Mouse (Mus musculus) limb, embryonic 15.5 days (tissue): Measurements from ENCODE around the gene Srrd. TPM values are rescaled to one million over a fixed set of nuclear protein-coding genes. Genes with fewer than 3 reads are reported as not detected.

ENCODE experiments used
- ATAC-seq: fragments of 200-750 bp; cut with Nextera tagmentation; 2 replicates; pipeline ENCODE4 v1.8.0; 2017; ENCODE audit warnings: low read depth, moderate TSS enrichment; ENCODE audit not compliant: insufficient number of reproducible peaks, low FRiP score, low TSS enrichment
- H3K27ac ChIP-seq: fragments of 300-500 bp; sonication (generic); 2 replicates; pipeline ENCODE4 v1.5.1; 2015; ENCODE audit warnings: moderate library complexity, mild to moderate bottlenecking, inconsistent platforms
- H3K27me3 ChIP-seq: fragments of 300-500 bp; sonication (generic); 2 replicates; pipeline ENCODE4 v1.6.1; 2015; ENCODE audit warnings: inconsistent platforms
- H3K36me3 ChIP-seq: fragments of 300-500 bp; sonication (generic); 2 replicates; pipeline ENCODE4 v1.6.1; 2015; ENCODE audit warnings: inconsistent platforms
- H3K4me1 ChIP-seq: fragments of 300-500 bp; sonication (generic); 2 replicates; pipeline ENCODE4 v1.6.1; 2015; ENCODE audit warnings: inconsistent platforms
- H3K4me2 ChIP-seq: fragments of 300-500 bp; sonication (generic); 2 replicates; pipeline ENCODE4 v1.6.1; 2015; ENCODE audit warnings: mild to moderate bottlenecking, inconsistent platforms
- H3K4me3 ChIP-seq: fragments of 300-500 bp; sonication (generic); 2 replicates; pipeline ENCODE4 v1.5.1; 2015; ENCODE audit warnings: mild to moderate bottlenecking, inconsistent platforms
- H3K9ac ChIP-seq: fragments of 300-500 bp; sonication (generic); 2 replicates; pipeline ENCODE4 v1.6.1; 2015; ENCODE audit warnings: inconsistent platforms
- H3K9me3 ChIP-seq: fragments of 300-500 bp; sonication (generic); 2 replicates; pipeline ENCODE4 v1.6.1; 2016; ENCODE audit warnings: inconsistent platforms
- WGBS: fragments of 180-500 bp; shearing (Covaris S2); methylation state at CpG from one replicate; pipeline ENCODE4 v1.1.7; 2015; 5-methylcytosine and 5-hydroxymethylcytosine counted together
- polyA plus RNA-seq: library from polyadenylated mRNA; unstranded; fragments of >200 nt; fragmentation: Nextera tagmentation; extraction: Ambion mirVana; gene quantifications from 2 replicates; pipeline ENCODE4 v1.2.1, GENCODE M21; 2015

Srrd gene
- polyA plus RNA-seq, 1 experiment from 2014 or later = 37.8 TPM

DNA sequence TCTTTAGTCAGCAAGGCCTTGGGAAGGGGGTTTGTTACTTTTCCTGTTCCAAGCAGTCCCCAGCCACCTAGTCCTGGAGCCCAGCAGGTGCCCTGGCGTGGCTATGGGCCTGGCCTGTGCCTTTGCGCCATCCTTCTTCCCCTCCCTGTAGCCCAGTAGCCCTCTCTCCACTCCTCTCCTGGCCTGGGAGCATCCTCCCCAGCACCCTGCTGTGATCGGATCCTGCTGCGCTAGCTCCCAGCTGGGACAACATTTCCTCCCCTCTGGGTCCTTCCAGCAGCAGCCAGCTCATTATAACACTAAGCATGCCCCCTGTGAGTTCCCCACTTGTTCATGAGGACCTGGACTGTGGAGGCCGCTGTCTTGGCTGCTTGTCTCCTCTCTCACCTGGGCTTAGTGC is 37.0 kb downstream of the Srrd start:
- ATAC-seq = no peak
- 86% methylated on average over 5 of the region's 5 CpGs for WGBS
- peaks cover 43% of the 10 kb centered on the region for H3K36me3 ChIP-seq
- H3K27me3 ChIP-seq = no peaks in the 10 kb centered on the region
- H3K9ac ChIP-seq = no peak overlapping the region
- H3K4me2 ChIP-seq = no peak overlapping the region
- no peak overlapping the region for H3K27ac ChIP-seq
- H3K9me3 ChIP-seq = no peaks in the 10 kb centered on the region
- no peak overlapping the region for H3K4me3 ChIP-seq
- H3K4me1 ChIP-seq = 0 out of 2 replicates have a peak, but pooled peaks cover 3% of the 10 kb centered on the region

DNA sequence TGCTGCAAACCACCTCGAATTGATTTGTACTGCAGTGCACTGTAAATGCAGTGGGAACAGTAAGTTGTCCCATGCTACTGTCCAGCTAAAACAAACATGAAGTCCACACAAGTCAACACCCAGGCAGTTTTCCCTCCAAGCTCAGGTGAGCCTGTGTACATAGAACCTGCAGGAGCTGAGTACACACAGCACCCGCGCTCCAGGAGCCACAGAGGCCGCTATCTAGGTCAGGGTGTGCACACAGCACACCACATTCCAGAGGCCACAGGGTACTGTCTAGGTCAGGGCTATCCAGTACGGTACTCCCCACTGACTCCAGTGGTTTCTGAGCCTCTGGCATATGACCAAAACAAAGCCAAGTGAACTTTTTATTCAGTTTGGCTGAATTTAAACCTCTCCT is 40.5 kb downstream of the Srrd start:
- H3K9ac ChIP-seq = no peak overlapping the region
- peaks cover 9% of the 10 kb centered on the region for H3K36me3 ChIP-seq
- H3K4me1 ChIP-seq = 0 out of 2 replicates have a peak, but pooled peaks cover 3% of the 10 kb centered on the region
- no peak overlapping the region for H3K4me3 ChIP-seq
- no peak overlapping the region for H3K4me2 ChIP-seq
- no peak for ATAC-seq
- no peaks in the 10 kb centered on the region for H3K27me3 ChIP-seq
- no peak overlapping the region for H3K27ac ChIP-seq
- H3K9me3 ChIP-seq = no peaks in the 10 kb centered on the region
- WGBS = 90% methylated on average over 5 of the region's 5 CpGs

DNA sequence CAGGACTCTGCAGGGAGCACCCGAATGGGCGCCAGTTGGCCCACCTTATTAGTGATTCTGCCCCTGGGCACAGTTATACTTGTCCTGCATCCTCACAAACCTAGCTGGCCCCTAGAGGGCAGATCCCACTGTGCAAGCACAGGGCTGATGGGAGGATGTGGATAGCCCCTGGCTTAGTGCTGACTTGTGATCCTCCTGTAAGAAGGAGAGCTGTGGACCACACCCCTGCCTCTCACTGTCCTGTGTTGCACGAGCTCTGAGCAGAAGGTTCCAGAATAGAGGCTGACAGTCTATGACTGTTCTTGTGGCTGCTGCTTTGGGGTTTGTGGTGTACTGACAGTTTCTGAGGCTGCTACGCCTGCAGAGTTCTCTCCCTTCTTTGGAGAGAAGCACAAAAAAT is 41.1 kb downstream of the Srrd start:
- ATAC-seq = no peak
- Histone ChIP-seq H3K9me3 (no peaks in the 10 kb centered on the region), H3K4me1 (peaks cover 7% of the 10 kb centered on the region), H3K36me3 (peaks cover 9% of the 10 kb centered on the region), H3K4me2 (no peak overlapping the region), H3K9ac (no peak overlapping the region), H3K27ac (no peak overlapping the region), H3K27me3 (no peaks in the 10 kb centered on the region), H3K4me3 (no peak overlapping the region)
- 81% methylated on average over 4 of the region's 4 CpGs for WGBS

- H3K9ac ChIP-seq = no peak overlapping the region
- WGBS = 93% methylated on average over 6 of the region's 6 CpGs
Measured at GRCm38 (mm10) chr5:112300721-112301308, 42.0 kb downstream of the Srrd start.

GRCm38 (mm10) chr5:112300112-112300511 is 42.7 kb downstream of the Srrd start:
- H3K36me3 ChIP-seq = no peaks in the 10 kb centered on the region
- H3K9ac ChIP-seq = no peak overlapping the region
- H3K27me3 ChIP-seq = no peaks in the 10 kb centered on the region
- WGBS = 83% methylated on average over 2 of the region's 2 CpGs
- H3K9me3 ChIP-seq = no peaks in the 10 kb centered on the region
- H3K27ac ChIP-seq = no peak overlapping the region
- no peak overlapping the region for H3K4me2 ChIP-seq
- H3K4me3 ChIP-seq = no peak overlapping the region
- H3K4me1 ChIP-seq = peaks cover 11% of the 10 kb centered on the region
- ATAC-seq = no peak

More at GRCm38 (mm10) chr5:112300721-112301308, 42.0 kb downstream of the Srrd start:
- Histone ChIP-seq H3K4me3 (no peak overlapping the region), H3K27me3 (no peaks in the 10 kb centered on the region), H3K36me3 (peaks cover under 1% of the 10 kb centered on the region; the same call in 1 of the 2 replicates), H3K27ac (no peak overlapping the region), H3K9me3 (no peaks in the 10 kb centered on the region), H3K4me1 (peaks cover 8% of the 10 kb centered on the region), H3K4me2 (no peak overlapping the region)
- no peak for ATAC-seq

DNA sequence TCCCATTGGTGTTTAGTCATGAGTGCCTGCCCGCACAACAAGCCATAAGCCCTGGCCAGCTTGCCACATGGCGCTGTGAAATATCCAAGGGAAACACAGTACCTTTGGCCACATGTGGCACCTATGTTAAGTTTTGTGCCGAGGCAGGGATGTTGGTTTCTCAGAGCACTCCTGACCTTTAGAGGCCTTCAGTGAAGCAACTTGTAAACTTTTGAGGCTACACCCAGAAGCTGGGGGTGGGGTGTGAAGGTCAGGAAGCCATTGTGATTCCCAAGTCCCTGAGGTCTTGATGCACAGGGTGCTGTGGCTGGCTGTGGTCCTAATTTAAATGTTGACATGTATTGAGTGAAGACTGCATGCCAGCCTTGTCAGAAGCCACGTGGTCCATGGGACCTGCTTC is 43.4 kb downstream of the Srrd start:
- H3K4me3 ChIP-seq = no peak overlapping the region
- H3K27ac ChIP-seq = no peak overlapping the region
- no peaks in the 10 kb centered on the region for H3K36me3 ChIP-seq
- no peak overlapping the region for H3K9ac ChIP-seq
- 82% methylated on average over 4 of the region's 4 CpGs for WGBS
- peaks cover 18% of the 10 kb centered on the region for H3K4me1 ChIP-seq
- no peaks in the 10 kb centered on the region for H3K9me3 ChIP-seq
- no peak for ATAC-seq
- no peak overlapping the region for H3K4me2 ChIP-seq
- no peaks in the 10 kb centered on the region for H3K27me3 ChIP-seq

- Histone ChIP-seq H3K9ac (no peak overlapping the region), H3K27ac (peak overlapping the region; percentile 33; the same call in 1 of the 2 replicates), H3K9me3 (no peaks in the 10 kb centered on the region), H3K4me2 (no peak overlapping the region), H3K36me3 (no peaks in the 10 kb centered on the region), H3K4me3 (no peak overlapping the region), H3K4me1 (peaks cover 21% of the 10 kb centered on the region), H3K27me3 (no peaks in the 10 kb centered on the region)
- peak; percentile 52; the same call in 1 of the 2 replicates for ATAC-seq
- WGBS = 86% methylated on average over 12 of the region's 12 CpGs
Measured at GRCm38 (mm10) chr5:112298226-112298988, 44.4 kb downstream of the Srrd start.

- peaks cover 22% of the 10 kb centered on the region for H3K4me1 ChIP-seq
- no peak overlapping the region for H3K4me3 ChIP-seq
- H3K27me3 ChIP-seq = no peaks in the 10 kb centered on the region
- no peak for ATAC-seq
- H3K36me3 ChIP-seq = no peaks in the 10 kb centered on the region
- 69% methylated on average over 2 of the region's 2 CpGs for WGBS
- no peak overlapping the region for H3K4me2 ChIP-seq
- H3K27ac ChIP-seq = peak overlapping the region; percentile 60; the same call in 1 of the 2 replicates
- no peaks in the 10 kb centered on the region for H3K9me3 ChIP-seq
- no peak overlapping the region for H3K9ac ChIP-seq
Measured at GRCm38 (mm10) chr5:112297257-112297656, 45.6 kb downstream of the Srrd start.

DNA sequence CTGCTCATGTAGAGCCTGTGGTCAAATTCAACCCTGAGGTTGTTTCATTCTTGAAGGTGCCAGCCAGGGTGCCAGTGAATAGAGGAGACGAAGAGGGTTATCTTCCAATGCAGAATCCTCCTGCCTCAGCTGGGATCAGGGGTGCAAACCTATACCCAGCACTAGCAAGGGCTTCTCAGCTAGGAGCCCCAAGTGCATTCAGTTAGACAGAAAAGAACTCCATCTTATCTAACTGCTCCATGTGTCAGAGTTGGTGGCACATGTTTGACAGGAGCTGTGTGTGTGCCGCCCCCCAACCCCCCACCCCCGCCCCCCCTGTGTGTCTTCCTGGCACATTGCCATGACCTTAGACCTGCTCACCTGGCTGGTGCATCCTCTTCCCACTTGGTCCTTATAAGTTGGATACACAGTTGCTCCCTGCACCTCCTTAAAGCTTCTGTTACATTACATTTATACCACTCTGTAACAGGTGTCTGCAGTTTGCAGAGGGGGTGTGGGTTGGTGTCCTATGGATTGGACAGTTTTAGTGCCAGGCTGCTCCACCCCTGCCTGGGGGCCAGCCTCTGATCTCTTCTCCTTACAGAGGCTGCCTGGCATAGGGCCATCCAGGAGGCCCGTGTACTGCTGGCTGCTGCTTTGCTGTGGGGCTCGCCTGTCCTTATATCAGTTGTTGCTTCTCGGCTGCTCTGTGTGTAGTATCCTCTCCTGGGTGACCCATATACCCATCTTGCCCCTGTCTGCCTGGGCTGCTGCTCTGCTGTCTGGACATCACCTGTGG is 46.2 kb downstream of the Srrd start:
- Histone ChIP-seq H3K4me2 (no peak overlapping the region), H3K9me3 (no peaks in the 10 kb centered on the region), H3K4me3 (no peak overlapping the region), H3K36me3 (no peaks in the 10 kb centered on the region), H3K27me3 (no peaks in the 10 kb centered on the region), H3K9ac (no peak overlapping the region), H3K4me1 (peaks cover 26% of the 10 kb centered on the region), H3K27ac (peak overlapping the region; percentile 60; the same call in 1 of the 2 replicates)
- ATAC-seq = no peak
- WGBS = 65% methylated on average over 6 of the region's 6 CpGs

- H3K36me3 ChIP-seq = no peaks in the 10 kb centered on the region
- ATAC-seq = no peak
- no peaks in the 10 kb centered on the region for H3K27me3 ChIP-seq
- no peak overlapping the region for H3K27ac ChIP-seq
- H3K4me1 ChIP-seq = peaks cover 36% of the 10 kb centered on the region
- H3K4me3 ChIP-seq = no peak overlapping the region
- no peaks in the 10 kb centered on the region for H3K9me3 ChIP-seq
- H3K4me2 ChIP-seq = no peak overlapping the region
- WGBS = 69% methylated on average over 8 of the region's 8 CpGs
- no peak overlapping the region for H3K9ac ChIP-seq
Measured at GRCm38 (mm10) chr5:112295564-112295963, 47.3 kb downstream of the Srrd start.

DNA sequence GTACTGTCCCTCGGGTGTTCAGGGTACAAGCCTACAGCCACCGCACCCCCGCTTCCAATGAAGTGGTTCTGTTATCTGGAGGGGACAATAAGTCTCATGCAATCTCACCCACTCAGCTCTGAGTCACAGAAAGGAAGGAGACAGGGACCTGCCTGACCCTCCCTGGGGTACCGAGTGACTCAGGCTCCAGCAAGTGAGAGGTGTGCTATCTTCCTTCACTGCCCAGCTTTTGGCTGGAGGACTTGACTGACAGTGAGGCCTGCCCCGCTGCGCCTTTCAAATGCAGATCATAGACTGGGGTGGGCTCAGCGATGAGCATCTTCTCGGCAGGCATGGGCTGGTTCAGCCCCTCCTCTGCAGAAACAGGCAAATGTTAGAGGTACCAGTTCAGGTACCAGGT is 47.7 kb downstream of the Srrd start:
- no peaks in the 10 kb centered on the region for H3K36me3 ChIP-seq
- H3K27me3 ChIP-seq = no peaks in the 10 kb centered on the region
- WGBS = 51% methylated on average over 8 of the region's 8 CpGs
- H3K9ac ChIP-seq = no peak overlapping the region
- H3K27ac ChIP-seq = no peak overlapping the region
- no peak overlapping the region for H3K4me3 ChIP-seq
- H3K4me1 ChIP-seq = peaks cover 40% of the 10 kb centered on the region
- H3K4me2 ChIP-seq = no peak overlapping the region
- ATAC-seq = no peak
- H3K9me3 ChIP-seq = no peaks in the 10 kb centered on the region

- Histone ChIP-seq H3K27me3 (no peaks in the 10 kb centered on the region), H3K9ac (no peak overlapping the region), H3K4me1 (peaks cover 44% of the 10 kb centered on the region), H3K4me2 (no peak overlapping the region), H3K4me3 (no peak overlapping the region), H3K36me3 (no peaks in the 10 kb centered on the region), H3K9me3 (no peaks in the 10 kb centered on the region), H3K27ac (no peak overlapping the region)
- 60% methylated on average over 4 of the region's 4 CpGs for WGBS
- no peak for ATAC-seq
Measured at GRCm38 (mm10) chr5:112294696-112295095, 48.1 kb downstream of the Srrd start.
